In genomic region chr14:90432874-90433543, GRCm38 (mm10) we compare ENCODE assay signal across 8 mouse cellular contexts.
DNase-seq lines count a peak whose midpoint lies in the region; ATAC-seq and TF ChIP-seq lines count a peak whose summit lies in the region.

No protein-coding gene starts in this region.

- H3K4me2 ChIP-seq in heart, embryonic 11.5 days: no peak overlapping the region
- H3K4me2 ChIP-seq in midbrain, embryonic 13.5 days (replicated peaks): no peak overlapping the region

- peak; percentile 37; the same call in 1 of the 2 replicates for TF ChIP-seq CTCF in G1E (IDR thresholded peaks at IDR 0.05; ENCODE audit: low read depth, low read length)

- no peaks in the 10 kb centered on the region for H3K36me3 ChIP-seq in heart, embryonic 11.5 days (ENCODE audit: control insufficient read depth, insufficient read depth, low read length)
- H3K36me3 ChIP-seq in heart, embryonic 10.5 days: no peaks in the 10 kb centered on the region
- no peaks in the 10 kb centered on the region for H3K36me3 ChIP-seq in G1E (replicated peaks)
- no peaks in the 10 kb centered on the region for H3K36me3 ChIP-seq in midbrain, embryonic 13.5 days

- H3K27ac ChIP-seq in heart, embryonic 11.5 days (ENCODE audit: low read depth, low read length): no peak overlapping the region
- H3K27ac ChIP-seq in heart, embryonic 10.5 days: no peak overlapping the region
- H3K27ac ChIP-seq in midbrain, embryonic 13.5 days: no peak overlapping the region

- no peak for DNase-seq in heart, embryonic 10.5 days (ENCODE audit: low spot score)
- DNase-seq in G1E (ENCODE audit: low spot score): no peak
- peak; percentile 32 to 55 for DNase-seq in cerebellum, adult 18-20 months
- peak; percentile 55 to 75 for DNase-seq in layer of hippocampus, postnatal 10 days (ENCODE audit: low spot score in 2 of 2)
- peak; percentile 11 for DNase-seq in yolk sac, embryonic 10.5 days (ENCODE audit: low spot score)

- no peaks in the 10 kb centered on the region for H3K9me3 ChIP-seq in heart, embryonic 11.5 days (replicated peaks; ENCODE audit: control insufficient read depth, low read length)
- H3K9me3 ChIP-seq in heart, embryonic 10.5 days: no peaks in the 10 kb centered on the region
- H3K9me3 ChIP-seq in G1E (replicated peaks): no peaks in the 10 kb centered on the region
- H3K9me3 ChIP-seq in midbrain, embryonic 13.5 days: no peaks in the 10 kb centered on the region

- ATAC-seq in heart, embryonic 11.5 days (replicated peaks; ENCODE audit: insufficient number of reproducible peaks, low FRiP score, low TSS enrichment): 0 out of 2 replicates have a peak, but pooled peaks have one; percentile 14
- ATAC-seq in G1E (ENCODE audit: extremely low read depth, insufficient number of reproducible peaks, low FRiP score, poor library complexity, severe bottlenecking): peak; percentile 70; the same call in 1 of the 2 replicates
- peak; percentile 89 for ATAC-seq in frontal cortex, adult (ENCODE audit: low TSS enrichment)
- peak; percentile 76 for ATAC-seq in midbrain, embryonic 13.5 days

- H3K9ac ChIP-seq in heart, embryonic 11.5 days (ENCODE audit: low read depth, low read length): no peak overlapping the region
- no peak overlapping the region for H3K9ac ChIP-seq in midbrain, embryonic 13.5 days (replicated peaks)

- H3K27me3 ChIP-seq in heart, embryonic 11.5 days (ENCODE audit: control insufficient read depth, insufficient read depth, low read length): no peaks in the 10 kb centered on the region
- H3K27me3 ChIP-seq in heart, embryonic 10.5 days (ENCODE audit: insufficient read depth, poor library complexity, severe bottlenecking): no peaks in the 10 kb centered on the region
- H3K27me3 ChIP-seq in G1E (ENCODE audit: insufficient read depth, low read length): no peaks in the 10 kb centered on the region
- no peaks in the 10 kb centered on the region for H3K27me3 ChIP-seq in midbrain, embryonic 13.5 days

- H3K4me3 ChIP-seq in heart, embryonic 11.5 days (ENCODE audit: low read depth, low read length): no peak overlapping the region
- no peak overlapping the region for H3K4me3 ChIP-seq in heart, embryonic 10.5 days
- no peak overlapping the region for H3K4me3 ChIP-seq in G1E (ENCODE audit: low read depth, low read length)
- H3K4me3 ChIP-seq in midbrain, embryonic 13.5 days (replicated peaks): no peak overlapping the region

- 44% methylated on average over 7 of the region's 7 CpGs for WGBS in heart, embryonic 11.5 days (ENCODE audit: insufficient replicate concordance)
- WGBS in heart, embryonic 10.5 days: 43% methylated on average over 7 of the region's 7 CpGs
- 48% methylated on average over 7 of the region's 7 CpGs for WGBS in midbrain, embryonic 13.5 days

- no peaks in the 10 kb centered on the region for H3K4me1 ChIP-seq in heart, embryonic 11.5 days (ENCODE audit: control insufficient read depth, insufficient read depth, low read length)
- no peaks in the 10 kb centered on the region for H3K4me1 ChIP-seq in heart, embryonic 10.5 days
- no peaks in the 10 kb centered on the region for H3K4me1 ChIP-seq in G1E (ENCODE audit: insufficient read depth, low read depth, low read length)
- no peaks in the 10 kb centered on the region for H3K4me1 ChIP-seq in midbrain, embryonic 13.5 days (replicated peaks)

Comparison
In these comparisons a context has a peak if more than half of its experiments do, and no peak if none do; other contexts are left out.
1. ATAC-seq: peak in every context shown above with its lines; median percentile 89 in frontal cortex, adult; 76 in midbrain, embryonic 13.5 days; 70 in G1E; 14 in heart, embryonic 11.5 days.
2. DNase-seq: peak in cerebellum, adult 18-20 months (2 of 2), layer of hippocampus, postnatal 10 days (2 of 2) and yolk sac, embryonic 10.5 days (single experiment); none in heart, embryonic 10.5 days (single experiment) and G1E (single experiment).